Mouse (Mus musculus) embryonic facial prominence, embryonic 12.5 days (tissue): ENCODE measurements at regions not wholly inside any gene's neighbourhood (a gene's known extent, or its start where the extent isn't known, plus 50 kb on each side); places are given as distances from the start of the nearest gene placed in this dataset.
A peak's percentile ranks its signal among the peaks of the same experiment; 100 is the strongest.

Experiments
- ATAC-seq: fragments of 200-750 bp; cut with Nextera tagmentation; 2 replicates; pipeline ENCODE4 v1.8.0; 2017; ENCODE audit not compliant: insufficient number of reproducible peaks, insufficient read depth, low FRiP score, low TSS enrichment
- H3K27ac ChIP-seq: fragments of 300-500 bp; sonication (generic); 2 replicates; pipeline ENCODE4 v1.5.1; 2016; ENCODE audit warnings: mild to moderate bottlenecking
- H3K27me3 ChIP-seq: fragments of 300-500 bp; sonication (generic); 2 replicates; pipeline ENCODE4 v1.6.1; 2016; ENCODE audit warnings: mild to moderate bottlenecking, moderate library complexity
- H3K36me3 ChIP-seq: fragments of 300-500 bp; sonication (generic); 2 replicates; pipeline ENCODE4 v1.6.1; 2016; ENCODE audit warnings: mild to moderate bottlenecking
- H3K4me1 ChIP-seq: fragments of 300-500 bp; sonication (generic); 2 replicates; pipeline ENCODE4 v1.6.1; 2016
- H3K4me2 ChIP-seq: fragments of 300-500 bp; sonication (generic); replicated peaks from 2 replicates; pipeline ENCODE4 v1.6.1; 2016; ENCODE audit warnings: mild to moderate bottlenecking, moderate library complexity
- H3K4me3 ChIP-seq: fragments of 300-500 bp; sonication (generic); 2 replicates; pipeline ENCODE4 v1.5.1; 2016; ENCODE audit warnings: mild to moderate bottlenecking
- H3K9ac ChIP-seq: fragments of 300-500 bp; sonication (generic); 2 replicates; pipeline ENCODE4 v1.6.1; 2016; ENCODE audit warnings: mild to moderate bottlenecking, moderate library complexity
- H3K9me3 ChIP-seq: fragments of 300-500 bp; sonication (generic); 2 replicates; pipeline ENCODE4 v1.6.1; 2016; ENCODE audit warnings: mild to moderate bottlenecking, moderate library complexity
- WGBS: fragments of 180-500 bp; shearing (Covaris S2); methylation state at CpG from one replicate; pipeline ENCODE4 v1.1.7; 2016; 5-methylcytosine and 5-hydroxymethylcytosine counted together

DNA sequence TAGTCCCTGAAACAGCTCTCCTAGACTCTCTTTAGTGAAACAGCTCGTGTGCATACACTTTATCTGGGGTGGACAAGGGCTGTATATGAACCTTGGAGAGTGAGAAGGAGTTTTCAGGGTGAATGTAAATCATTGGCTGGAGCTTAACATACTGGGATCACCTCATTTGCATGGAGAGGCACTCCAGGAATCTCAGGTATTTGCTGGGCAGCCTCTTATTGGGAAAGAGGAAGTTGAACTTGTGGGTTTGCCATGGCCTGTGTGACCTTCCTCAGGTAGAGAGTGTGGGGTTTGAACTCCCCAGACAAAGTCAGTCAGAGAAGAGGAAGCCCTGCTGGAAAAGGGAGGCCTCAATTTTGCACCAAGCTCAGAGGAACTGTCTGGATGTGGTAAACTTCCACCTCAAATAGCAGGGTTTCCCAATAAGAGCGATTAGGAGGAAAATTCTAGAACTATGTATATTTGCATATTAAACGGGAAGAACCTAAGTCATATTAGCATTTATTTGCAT, 177.3 kb downstream of the Ktn1 start:
- no peaks in the 10 kb centered on the region for H3K36me3 ChIP-seq
- H3K4me3 ChIP-seq, result no peak overlapping the region
- no peak overlapping the region for H3K27ac ChIP-seq
- H3K4me1 ChIP-seq, result no peaks in the 10 kb centered on the region
- no peak for ATAC-seq
- no peaks in the 10 kb centered on the region for H3K27me3 ChIP-seq
- H3K4me2 ChIP-seq, result no peak overlapping the region
- no peak overlapping the region for H3K9ac ChIP-seq
- H3K9me3 ChIP-seq, result no peaks in the 10 kb centered on the region
- WGBS, result 80% methylated on average over 3 of the region's 3 CpGs

DNA sequence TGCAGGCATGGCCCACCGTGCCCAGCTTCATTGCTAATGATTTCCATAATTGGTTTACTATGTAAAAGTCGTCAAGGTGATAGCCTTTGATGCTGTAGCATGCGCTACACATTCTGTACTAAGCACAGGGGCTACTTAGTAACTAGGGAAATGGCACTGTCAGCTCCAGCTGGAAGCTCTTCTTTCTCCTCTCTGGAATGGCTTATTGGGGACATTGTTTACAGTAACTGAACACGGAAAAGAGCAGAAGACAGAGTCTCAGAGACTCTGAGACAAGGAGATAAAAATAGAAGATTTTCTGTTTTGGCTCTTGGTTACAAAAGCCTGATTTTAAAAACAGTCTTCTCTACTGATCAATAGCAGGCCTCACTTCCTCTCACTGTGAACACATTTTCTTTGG, 178.3 kb downstream of the Ktn1 start:
- no peaks in the 10 kb centered on the region for H3K27me3 ChIP-seq
- ATAC-seq, result no peak
- H3K9me3 ChIP-seq, result no peaks in the 10 kb centered on the region
- no peak overlapping the region for H3K4me2 ChIP-seq
- H3K36me3 ChIP-seq, result no peaks in the 10 kb centered on the region
- H3K4me3 ChIP-seq, result no peak overlapping the region
- no peak overlapping the region for H3K27ac ChIP-seq
- H3K9ac ChIP-seq, result no peak overlapping the region
- 69% methylated on average over 4 of the region's 4 CpGs for WGBS
- no peaks in the 10 kb centered on the region for H3K4me1 ChIP-seq

DNA sequence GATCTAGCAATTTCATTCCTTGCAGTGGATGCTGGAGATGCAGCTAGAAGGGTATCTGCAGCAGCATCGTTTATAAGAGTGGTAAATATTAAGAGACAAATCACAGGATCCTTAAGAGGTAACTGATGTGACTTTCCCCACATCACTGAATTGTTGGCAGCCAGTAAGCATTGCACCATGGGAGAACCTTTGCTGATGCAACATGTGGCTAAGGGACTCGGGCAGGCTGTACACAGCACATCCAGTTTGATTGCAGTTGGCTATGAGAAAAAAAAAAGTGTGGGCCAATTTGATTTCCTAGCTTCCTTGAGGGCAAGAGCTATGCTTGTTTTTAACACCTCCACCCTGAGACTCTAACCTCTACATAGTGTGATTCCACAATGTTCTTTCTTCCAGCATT, 179.4 kb downstream of the Ktn1 start:
- no peak for ATAC-seq

DNA sequence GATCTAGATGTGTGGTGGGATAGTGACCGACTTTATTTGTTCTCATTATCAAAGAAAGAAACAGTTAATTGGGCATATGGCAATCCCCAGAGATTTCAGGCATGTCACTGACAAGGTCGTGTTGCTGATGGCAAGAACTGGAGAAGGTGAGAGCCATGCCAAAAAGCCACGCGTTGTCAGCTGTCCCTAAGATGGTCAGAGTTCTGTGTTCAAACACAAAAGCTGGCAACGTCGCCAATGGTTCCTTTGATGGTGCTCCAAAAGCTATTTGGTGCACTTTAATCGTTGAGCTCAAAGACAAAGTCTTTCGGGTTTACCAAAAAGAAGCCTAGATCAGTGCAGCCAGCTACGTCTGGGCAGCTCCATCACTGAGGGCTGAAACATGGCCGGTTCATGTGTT, 185.4 kb downstream of the Ktn1 start:
- Histone ChIP-seq H3K9me3 (no peaks in the 10 kb centered on the region), H3K4me1 (no peaks in the 10 kb centered on the region), H3K36me3 (no peaks in the 10 kb centered on the region), H3K27ac (no peak overlapping the region), H3K9ac (no peak overlapping the region), H3K27me3 (no peaks in the 10 kb centered on the region), H3K4me2 (no peak overlapping the region), H3K4me3 (no peak overlapping the region)
- 88% methylated on average over 10 of the region's 10 CpGs for WGBS
- no peak for ATAC-seq

More for the DNA sequence above, 179.4 kb downstream of the Ktn1 start:
- Histone ChIP-seq H3K4me1 (no peaks in the 10 kb centered on the region), H3K4me2 (no peak overlapping the region), H3K9me3 (no peaks in the 10 kb centered on the region), H3K36me3 (no peaks in the 10 kb centered on the region), H3K9ac (no peak overlapping the region), H3K4me3 (no peak overlapping the region), H3K27me3 (no peaks in the 10 kb centered on the region), H3K27ac (no peak overlapping the region)
- WGBS, result 79% methylated on average over 2 of the region's 2 CpGs

DNA sequence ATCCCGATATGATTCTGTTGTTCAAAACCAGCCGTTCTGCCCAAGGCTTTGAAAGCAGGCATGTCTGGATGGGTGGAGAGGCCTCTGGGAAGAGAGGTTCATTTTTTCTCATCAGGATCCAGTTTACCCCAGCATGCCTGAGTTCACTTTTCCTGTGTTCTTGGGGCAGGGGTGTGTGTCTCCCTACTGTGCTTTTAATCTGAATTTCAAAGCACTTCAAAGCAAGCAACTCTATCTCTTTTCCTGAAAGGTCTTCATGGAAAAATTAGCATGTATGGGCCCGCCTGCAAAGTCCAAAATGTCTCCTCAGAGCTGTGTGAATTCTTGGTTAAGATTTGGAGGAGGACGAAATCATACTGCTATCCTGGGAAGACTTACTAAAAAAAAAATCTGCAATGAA, 187.2 kb downstream of the Ktn1 start:
- no peaks in the 10 kb centered on the region for H3K9me3 ChIP-seq
- H3K9ac ChIP-seq, result no peak overlapping the region
- no peak overlapping the region for H3K27ac ChIP-seq
- no peak overlapping the region for H3K4me3 ChIP-seq
- no peaks in the 10 kb centered on the region for H3K27me3 ChIP-seq
- no peak for ATAC-seq
- peaks cover 8% of the 10 kb centered on the region; the same call in 1 of the 2 replicates for H3K4me1 ChIP-seq
- 73% methylated on average over 4 of the region's 4 CpGs for WGBS
- H3K4me2 ChIP-seq, result no peak overlapping the region
- H3K36me3 ChIP-seq, result no peaks in the 10 kb centered on the region

DNA sequence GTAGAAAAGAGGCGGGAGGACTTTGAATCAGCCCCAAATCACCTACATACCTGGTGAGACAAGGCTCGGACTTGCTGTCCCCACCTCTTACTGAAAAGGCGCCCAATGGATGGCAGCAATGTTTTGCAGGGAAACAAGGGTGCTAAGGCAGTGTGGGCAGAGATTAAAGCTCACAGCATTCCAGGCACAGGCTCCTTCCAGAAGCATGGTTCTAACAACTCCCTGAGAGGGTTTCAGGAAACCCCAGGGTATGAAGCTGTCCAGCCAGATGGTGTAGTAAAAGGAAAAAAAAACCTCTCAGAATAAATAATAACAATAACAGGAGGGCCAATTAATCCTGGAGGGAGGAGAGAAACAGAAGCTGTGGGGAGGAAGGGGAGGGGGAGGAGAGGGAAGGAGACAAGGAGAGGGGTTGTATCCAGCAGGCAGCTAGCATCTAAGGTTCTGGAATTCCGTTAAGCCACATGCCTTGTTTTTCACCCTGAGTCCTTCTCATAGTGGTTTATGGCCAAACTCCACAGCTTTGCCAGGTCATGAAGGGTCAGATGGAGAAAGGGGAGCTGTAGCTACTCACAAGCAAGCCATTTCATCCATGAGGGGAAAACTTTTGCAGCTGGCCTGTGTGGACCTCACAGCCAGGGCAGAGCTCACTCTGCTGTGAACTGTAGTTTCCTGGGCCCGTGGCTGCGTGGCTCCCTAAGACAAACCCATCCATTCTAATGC, 191.4 kb downstream of the Ktn1 start:
- H3K36me3 ChIP-seq, result no peaks in the 10 kb centered on the region
- peaks cover 8% of the 10 kb centered on the region; the same call in 1 of the 2 replicates for H3K4me1 ChIP-seq
- H3K9ac ChIP-seq, result no peak overlapping the region
- no peak; the same call in 1 of the 2 replicates for ATAC-seq
- H3K4me2 ChIP-seq, result no peak overlapping the region
- 0 out of 2 replicates have a peak overlapping the region, but pooled peaks have one; percentile 11 for H3K27ac ChIP-seq
- no peaks in the 10 kb centered on the region for H3K9me3 ChIP-seq
- H3K27me3 ChIP-seq, result no peaks in the 10 kb centered on the region
- H3K4me3 ChIP-seq, result no peak overlapping the region
- 51% methylated on average over 6 of the region's 6 CpGs for WGBS

DNA sequence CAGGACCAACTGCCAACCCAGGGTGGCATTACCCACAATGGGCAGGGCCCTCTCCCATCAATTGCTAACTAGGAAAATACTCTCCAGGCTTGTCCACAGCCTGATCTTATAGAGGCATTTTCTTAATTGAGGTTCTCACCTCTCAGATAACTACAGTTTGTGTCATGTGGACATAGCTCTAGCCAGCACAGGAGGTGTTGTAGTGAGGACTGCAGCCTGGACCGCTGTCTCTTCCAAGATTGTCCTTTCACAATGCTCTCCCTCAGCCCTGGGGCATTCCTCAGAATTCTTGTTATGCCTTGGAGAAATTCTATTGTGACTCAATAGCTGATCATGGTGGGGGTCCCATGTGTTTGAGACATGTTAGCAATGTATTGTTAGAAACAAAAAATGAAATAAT, 196.1 kb downstream of the Ktn1 start:
- H3K9me3 ChIP-seq, result no peaks in the 10 kb centered on the region
- H3K36me3 ChIP-seq, result no peaks in the 10 kb centered on the region
- H3K4me1 ChIP-seq, result peaks cover 3% of the 10 kb centered on the region; the same call in 1 of the 2 replicates
- ATAC-seq, result no peak
- H3K9ac ChIP-seq, result no peak overlapping the region
- H3K4me2 ChIP-seq, result no peak overlapping the region
- 76% methylated on average over 1 of the region's 1 CpGs for WGBS
- H3K4me3 ChIP-seq, result no peak overlapping the region
- no peak overlapping the region for H3K27ac ChIP-seq
- no peaks in the 10 kb centered on the region for H3K27me3 ChIP-seq

DNA sequence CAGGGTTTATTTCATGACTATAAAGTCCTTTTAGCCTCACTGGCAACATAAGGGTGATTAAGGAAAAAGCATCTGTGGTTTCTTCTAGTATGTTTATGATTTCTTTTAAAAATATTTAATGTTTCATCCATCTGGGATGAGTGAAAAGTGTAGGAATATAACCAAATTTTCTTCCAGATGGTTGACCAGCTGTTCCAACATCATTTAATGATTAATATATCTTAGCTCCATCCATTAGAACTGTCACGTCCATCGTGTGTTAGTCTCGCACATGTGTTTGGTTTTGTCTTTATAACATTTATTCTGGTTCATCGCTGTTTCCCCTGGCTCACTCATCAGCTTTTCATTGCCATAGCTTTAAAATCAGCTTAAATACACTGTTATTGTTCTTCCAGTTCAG, 200.6 kb downstream of the Ktn1 start:
- Histone ChIP-seq H3K27ac (no peak overlapping the region), H3K36me3 (no peaks in the 10 kb centered on the region), H3K9ac (no peak overlapping the region), H3K27me3 (no peaks in the 10 kb centered on the region), H3K9me3 (no peaks in the 10 kb centered on the region), H3K4me1 (no peaks in the 10 kb centered on the region), H3K4me3 (no peak overlapping the region), H3K4me2 (no peak overlapping the region)
- WGBS, result 70% methylated on average over 4 of the region's 4 CpGs
- ATAC-seq, result no peak

DNA sequence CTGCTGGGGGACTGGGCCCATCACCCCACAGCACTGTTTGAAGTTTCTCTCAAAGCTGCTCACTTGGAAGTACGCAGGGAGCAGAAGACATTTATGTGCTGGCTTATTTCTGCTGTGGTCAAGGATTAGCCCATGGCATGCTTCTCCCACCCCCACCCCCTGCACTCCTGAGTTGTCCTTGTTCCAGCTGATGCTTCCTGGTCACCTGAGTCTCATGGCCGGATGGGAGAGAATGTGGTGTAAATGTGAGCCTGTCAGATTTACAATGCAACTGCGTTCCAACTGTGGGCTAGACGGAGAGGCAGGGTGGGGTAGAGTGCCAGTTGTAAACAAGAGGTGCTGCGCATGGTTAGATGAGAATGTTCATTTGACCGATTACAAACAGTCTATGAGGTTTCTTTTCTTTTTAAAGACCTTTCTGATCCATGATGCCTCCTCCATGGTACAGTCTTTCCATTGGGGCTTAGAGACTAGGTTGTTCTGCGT, 208.1 kb downstream of the Ktn1 start:
- no peaks in the 10 kb centered on the region for H3K27me3 ChIP-seq
- ATAC-seq, result no peak
- H3K4me1 ChIP-seq, result no peaks in the 10 kb centered on the region
- no peak overlapping the region for H3K9ac ChIP-seq
- H3K4me2 ChIP-seq, result no peak overlapping the region
- WGBS, result 61% methylated on average over 7 of the region's 7 CpGs
- no peak overlapping the region for H3K4me3 ChIP-seq
- no peaks in the 10 kb centered on the region for H3K36me3 ChIP-seq
- H3K27ac ChIP-seq, result no peak overlapping the region
- H3K9me3 ChIP-seq, result no peaks in the 10 kb centered on the region

DNA sequence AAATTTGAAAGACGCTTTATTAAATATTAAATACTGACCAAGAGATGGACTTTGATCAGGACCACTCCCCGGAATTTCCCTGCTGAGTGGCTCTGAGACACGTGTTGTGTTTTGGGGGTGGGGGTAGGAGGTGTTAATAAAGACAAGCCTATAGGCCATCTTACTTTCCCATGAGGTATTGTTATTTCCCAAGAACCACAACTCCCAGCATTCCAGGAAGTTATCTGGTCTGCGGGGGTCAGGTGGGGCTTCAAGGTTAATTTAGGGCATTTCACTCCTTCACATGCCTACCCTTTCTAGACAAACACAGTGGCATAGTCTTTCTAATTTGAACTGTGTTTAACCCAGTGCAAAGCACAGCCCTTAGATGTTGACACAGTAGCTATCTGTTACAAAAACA, 209.0 kb downstream of the Ktn1 start:
- Histone ChIP-seq H3K4me3 (no peak overlapping the region), H3K27ac (no peak overlapping the region), H3K9ac (no peak overlapping the region), H3K9me3 (peaks cover 4% of the 10 kb centered on the region; the same call in 1 of the 2 replicates), H3K27me3 (no peaks in the 10 kb centered on the region), H3K36me3 (no peaks in the 10 kb centered on the region), H3K4me1 (no peaks in the 10 kb centered on the region), H3K4me2 (no peak overlapping the region)
- ATAC-seq, result no peak
- WGBS, result 71% methylated on average over 4 of the region's 4 CpGs

DNA sequence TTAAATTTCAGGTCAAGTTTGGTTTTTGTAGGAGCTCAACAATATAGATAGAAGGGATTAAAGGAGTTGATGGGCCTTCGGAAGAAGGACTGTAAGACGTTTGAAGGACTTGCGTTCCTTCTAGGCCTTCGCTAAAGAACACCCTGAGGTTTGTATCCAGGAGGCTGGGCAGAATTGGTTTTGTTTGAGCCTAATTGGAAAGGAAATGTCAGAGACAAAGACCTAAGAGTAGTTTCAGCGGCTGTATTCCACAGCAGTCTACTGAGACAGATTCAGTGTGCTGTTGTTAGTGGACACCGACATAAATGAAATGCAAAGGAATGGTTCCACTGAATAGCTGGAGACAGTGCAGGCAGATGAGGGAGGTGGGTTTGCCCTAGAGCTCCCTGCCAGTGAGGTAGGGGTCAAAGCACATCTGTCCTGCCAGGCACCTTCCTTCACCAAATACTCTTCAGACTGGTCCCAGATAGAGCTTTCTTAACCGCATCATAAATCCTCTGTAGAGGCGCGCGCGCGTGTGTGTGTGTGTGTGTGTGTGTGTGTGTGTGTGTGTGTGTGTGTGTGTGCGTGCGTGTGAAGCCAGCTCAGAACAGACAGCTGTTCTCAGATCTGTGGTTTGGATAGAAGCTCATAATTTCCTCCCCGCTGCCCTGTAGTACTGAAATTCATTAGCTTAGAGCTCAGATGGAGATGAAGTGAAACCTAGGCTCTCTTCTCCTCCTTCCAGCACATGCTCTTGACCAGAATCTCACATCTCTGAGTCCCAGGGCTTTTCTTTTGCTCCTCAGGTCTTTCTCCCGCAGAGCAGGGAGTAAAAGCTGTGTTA, 209.7 kb downstream of the Ktn1 start:
- Histone ChIP-seq H3K27ac (no peak overlapping the region), H3K27me3 (no peaks in the 10 kb centered on the region), H3K36me3 (no peaks in the 10 kb centered on the region), H3K4me3 (no peak overlapping the region), H3K4me2 (no peak overlapping the region), H3K9ac (no peak overlapping the region), H3K9me3 (peaks cover 4% of the 10 kb centered on the region; the same call in 1 of the 2 replicates), H3K4me1 (no peaks in the 10 kb centered on the region)
- 77% methylated on average over 16 of the region's 16 CpGs for WGBS
- ATAC-seq, result no peak

DNA sequence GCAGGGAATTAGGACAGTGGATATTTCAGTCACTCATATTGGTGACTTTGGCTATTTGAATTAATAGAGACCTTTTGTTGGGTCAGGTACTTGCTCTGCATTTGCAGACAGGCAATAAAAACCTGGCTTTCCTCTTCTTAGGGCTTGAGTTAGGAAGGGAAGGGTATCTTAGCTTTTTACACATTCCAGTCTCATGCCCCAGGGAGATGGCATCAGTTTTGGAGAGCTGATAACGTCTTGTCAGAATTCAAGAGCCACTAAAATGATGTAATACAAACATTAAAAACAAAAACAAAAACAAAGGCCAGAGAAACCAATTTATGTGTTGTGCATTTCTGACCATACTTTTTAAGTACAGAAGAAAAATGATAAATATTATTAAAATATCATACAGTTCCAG, 214.3 kb downstream of the Ktn1 start:
- Histone ChIP-seq H3K4me3 (no peak overlapping the region), H3K27ac (no peak overlapping the region), H3K9me3 (peaks cover 4% of the 10 kb centered on the region; the same call in 1 of the 2 replicates), H3K4me1 (no peaks in the 10 kb centered on the region), H3K27me3 (no peaks in the 10 kb centered on the region), H3K36me3 (no peaks in the 10 kb centered on the region), H3K9ac (no peak overlapping the region), H3K4me2 (no peak overlapping the region)
- 66% methylated on average over 1 of the region's 1 CpGs for WGBS
- ATAC-seq, result no peak
